Mouse (Mus musculus) MEL (cell line): ENCODE results near the gene Arid3b.
A peak's percentile ranks its signal among the peaks of the same experiment; 100 is the strongest.

Source experiments
- CTCF ChIP-seq, 3 experiments: IDR thresholded peaks in 2 of 3; conservative IDR thresholded peaks in 1 of 3; 2 replicates each; pipeline ENCODE4 v1.5.1; 2011 to 2012; ENCODE audit warnings: low read length in 3 of 3, low read depth in 2 of 3, mild to moderate bottlenecking in 2 of 3, improper control_type of control experiment in 1 of 3, inconsistent platforms in 1 of 3, mixed read lengths in 1 of 3, moderate library complexity in 1 of 3; ENCODE audit not compliant: control insufficient read depth in 1 of 3, insufficient read depth in 1 of 3, poor library complexity in 1 of 3, severe bottlenecking in 1 of 3
- GABPA ChIP-seq: IDR thresholded peaks from 2 replicates; pipeline ENCODE4 v1.6.1; 2012; ENCODE audit warnings: low read depth, mild to moderate bottlenecking, inconsistent platforms, low read length, improper control_type of control experiment, moderate library complexity
- POLR2A ChIP-seq, 2 experiments: IDR thresholded peaks; 2 replicates each; pipeline ENCODE4 v1.6.1; 2011 to 2012; ENCODE audit warnings: low read length in 2 of 2, mild to moderate bottlenecking in 2 of 2, control low read depth in 1 of 2, improper control_type of control experiment in 1 of 2, low read depth in 1 of 2, moderate library complexity in 1 of 2; ENCODE audit not compliant: control insufficient read depth in 1 of 2, insufficient read depth in 1 of 2, poor library complexity in 1 of 2
- POLR2AphosphoS5 ChIP-seq: IDR thresholded peaks from 2 replicates; pipeline ENCODE4 v1.6.1; 2012; ENCODE audit warnings: low read depth, borderline replicate concordance, mild to moderate bottlenecking, inconsistent platforms, low read length, moderate library complexity, mixed read lengths
- TBP ChIP-seq: IDR thresholded peaks from 2 replicates; pipeline ENCODE4 v1.8.0; 2011; ENCODE audit warnings: low read depth, low read length, improper control_type of control experiment
- UBTF ChIP-seq: IDR thresholded peaks from 2 replicates; pipeline ENCODE4 v1.6.1; 2012; ENCODE audit warnings: low read depth, mild to moderate bottlenecking, inconsistent platforms, low read length, improper control_type of control experiment, moderate library complexity, borderline replicate concordance; ENCODE audit not compliant: insufficient read depth
- USF1 ChIP-seq: IDR thresholded peaks from 2 replicates; pipeline ENCODE4 v1.6.1; 2014; ENCODE audit warnings: low read depth, mild to moderate bottlenecking, inconsistent platforms, low read length, improper control_type of control experiment, moderate library complexity
- ZC3H11A ChIP-seq: IDR thresholded peaks from 2 replicates; pipeline ENCODE4 v1.6.1; 2012; ENCODE audit warnings: low read depth, mild to moderate bottlenecking, inconsistent platforms, low read length, improper control_type of control experiment

GRCm38 (mm10) chr9:57762563-57762991 lies 74.0 kb downstream of the Arid3b start:
- peak; percentile 18 to 53 (median 40); a peak in 5 of 6 replicates for TF ChIP-seq CTCF (IDR thresholded peaks at IDR 0.05 in 2 of 3, conservative IDR thresholded peaks at IDR 0.05 in 1 of 3; ENCODE audit: control insufficient read depth in 1 of 3, insufficient read depth in 1 of 3, low read depth in 2 of 3, low read length in 3 of 3, poor library complexity in 1 of 3, severe bottlenecking in 1 of 3)
- no peak for TF ChIP-seq POLR2A (IDR thresholded peaks at IDR 0.05; ENCODE audit: control insufficient read depth in 1 of 2, insufficient read depth in 1 of 2, low read depth in 1 of 2, low read length in 2 of 2, poor library complexity in 1 of 2)
- no peak for TF ChIP-seq UBTF
- TF ChIP-seq POLR2AphosphoS5 = no peak
- 0 out of 2 replicates have a peak, but pooled peaks have one; percentile 16 for TF ChIP-seq TBP
- no peak for TF ChIP-seq ZC3H11A
- no peak for TF ChIP-seq USF1
- TF ChIP-seq GABPA = no peak
